Mouse (Mus musculus): ENCODE results near the gene 3110018I06Rik. TPM values are rescaled to one million over a fixed set of nuclear protein-coding genes. Genes with fewer than 3 reads are reported as not detected.

Gene 3110018I06Rik
- polyA plus RNA-seq (2015; fragmentation: Nextera tagmentation; extraction: Ambion mirVana), result not detected in 2 replicates

- 89% methylated on average over 6 of the region's 6 CpGs for WGBS
- H3K27me3 ChIP-seq, result no peaks in the 10 kb centered on the region
- peaks cover 10% of the 10 kb centered on the region; the same call in 1 of the 2 replicates for H3K9me3 ChIP-seq
- no peak within 1 kb of the TSS for H3K4me3 ChIP-seq
- H3K9ac ChIP-seq, result no peak within 1 kb of the TSS
- H3K4me1 ChIP-seq (replicated peaks), result peaks cover 5% of the 10 kb centered on the region; the same call in 1 of the 2 replicates
- no peak within 1 kb of the TSS for H3K4me2 ChIP-seq
- no peak for ATAC-seq (ENCODE audit: low read depth)
- no peaks in the 10 kb centered on the region for H3K36me3 ChIP-seq
- no peak within 1 kb of the TSS for H3K27ac ChIP-seq (replicated peaks)
These were observed at the start of gene 3110018I06Rik for GRCm38 (mm10) chr12:107488371-107488770. 3110018I06Rik (plus strand) TSS chr12:107488632.

DNA sequence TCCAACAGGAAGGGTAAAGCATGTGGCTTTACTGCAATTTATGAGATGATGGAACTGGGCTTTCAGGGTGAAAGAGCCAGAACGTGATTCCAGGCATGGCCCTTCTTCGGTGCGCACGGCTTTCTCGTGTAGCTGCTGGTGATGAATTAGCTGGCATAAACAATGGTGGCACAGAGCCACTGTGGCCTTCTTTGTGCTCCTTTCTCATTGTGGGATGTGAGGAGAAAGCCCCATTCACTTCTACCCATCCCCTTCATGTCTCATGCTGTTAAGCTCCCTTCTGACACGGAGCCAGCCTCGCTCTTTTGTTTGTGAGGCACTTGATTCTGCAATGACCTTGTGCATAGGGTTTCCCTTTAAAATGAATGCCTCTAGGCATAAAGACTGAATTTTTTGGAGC lies 43.8 kb upstream of the 3110018I06Rik start:
- H3K9me3 ChIP-seq, result no peaks in the 10 kb centered on the region
- no peaks in the 10 kb centered on the region for H3K36me3 ChIP-seq
- H3K27me3 ChIP-seq, result no peaks in the 10 kb centered on the region
- no peak overlapping the region for H3K9ac ChIP-seq
- ATAC-seq (ENCODE audit: low read depth), result no peak
- H3K4me2 ChIP-seq, result no peak overlapping the region
- H3K4me1 ChIP-seq (replicated peaks), result peaks cover 5% of the 10 kb centered on the region; the same call in 1 of the 2 replicates
- 25% methylated on average over 7 of the region's 7 CpGs for WGBS
- H3K27ac ChIP-seq (replicated peaks), result no peak overlapping the region
- H3K4me3 ChIP-seq, result no peak overlapping the region

- H3K9me3 ChIP-seq, result no peaks in the 10 kb centered on the region
- peaks cover 6% of the 10 kb centered on the region for H3K4me1 ChIP-seq (replicated peaks)
- no peaks in the 10 kb centered on the region for H3K36me3 ChIP-seq
- no peak for ATAC-seq (ENCODE audit: low read depth)
- no peak overlapping the region for H3K27ac ChIP-seq (replicated peaks)
- H3K9ac ChIP-seq, result no peak overlapping the region
- no peak overlapping the region for H3K4me2 ChIP-seq
- H3K4me3 ChIP-seq, result no peak overlapping the region
- WGBS, result 34% methylated on average over 9 of the region's 9 CpGs
- H3K27me3 ChIP-seq, result no peaks in the 10 kb centered on the region
These were observed 30.6 kb upstream of the 3110018I06Rik start for GRCm38 (mm10) chr12:107457835-107458234.

- Histone ChIP-seq H3K4me2 (no peak overlapping the region), H3K27me3 (no peaks in the 10 kb centered on the region; the same call in 1 of the 2 replicates), H3K4me1 (replicated peaks) (peaks cover 5% of the 10 kb centered on the region; the same call in 1 of the 2 replicates), H3K9me3 (no peaks in the 10 kb centered on the region), H3K36me3 (no peaks in the 10 kb centered on the region), H3K4me3 (no peak overlapping the region), H3K9ac (no peak overlapping the region), H3K27ac (replicated peaks) (no peak overlapping the region)
- ATAC-seq (ENCODE audit: low read depth), result no peak
- 25% methylated on average over 5 of the region's 5 CpGs for WGBS
These were observed 23.7 kb upstream of the 3110018I06Rik start for GRCm38 (mm10) chr12:107464731-107465130.

GRCm38 (mm10) chr12:107476441-107477291 lies 11.8 kb upstream of the 3110018I06Rik start:
- Histone ChIP-seq H3K4me3 (no peak overlapping the region), H3K27ac (replicated peaks) (peak overlapping the region; percentile 42; the same call in 1 of the 2 replicates), H3K9ac (0 out of 2 replicates have a peak overlapping the region, but pooled peaks have one; percentile 41), H3K9me3 (no peaks in the 10 kb centered on the region), H3K4me2 (no peak overlapping the region), H3K27me3 (no peaks in the 10 kb centered on the region), H3K36me3 (no peaks in the 10 kb centered on the region), H3K4me1 (replicated peaks) (peaks cover 20% of the 10 kb centered on the region)
- 18% methylated on average over 12 of the region's 12 CpGs for WGBS
- peak; percentile 47; the same call in 1 of the 2 replicates for ATAC-seq (ENCODE audit: low read depth)

DNA sequence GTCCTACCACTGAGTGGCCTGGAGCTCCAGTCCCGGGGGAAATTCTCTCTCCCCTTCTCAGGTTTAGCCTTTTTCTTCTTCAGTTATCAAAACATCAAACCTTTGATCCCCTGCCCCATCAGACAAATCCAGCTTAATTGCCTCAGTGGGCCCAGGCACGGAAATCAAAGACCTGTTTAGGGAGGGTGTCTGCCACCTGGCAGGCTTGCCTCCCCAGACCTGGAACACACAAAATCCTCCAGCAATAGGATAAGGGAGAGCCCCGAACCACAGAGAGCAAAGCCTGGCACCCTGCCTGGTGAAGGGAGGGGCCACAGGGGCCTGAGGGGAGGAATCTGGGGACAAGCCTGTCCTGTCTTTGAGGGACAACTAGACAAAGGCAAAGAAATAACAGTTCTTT lies 9.1 kb upstream of the 3110018I06Rik start:
- ATAC-seq (ENCODE audit: low read depth), result no peak
- no peak overlapping the region for H3K9ac ChIP-seq
- H3K4me3 ChIP-seq, result no peak overlapping the region
- H3K36me3 ChIP-seq, result no peaks in the 10 kb centered on the region
- no peak overlapping the region for H3K27ac ChIP-seq (replicated peaks)
- 30% methylated on average over 3 of the region's 3 CpGs for WGBS
- no peaks in the 10 kb centered on the region for H3K27me3 ChIP-seq
- no peak overlapping the region for H3K4me2 ChIP-seq
- no peaks in the 10 kb centered on the region for H3K9me3 ChIP-seq
- peaks cover 20% of the 10 kb centered on the region for H3K4me1 ChIP-seq (replicated peaks)

GRCm38 (mm10) chr12:107483031-107483430 lies 5.4 kb upstream of the 3110018I06Rik start:
- 76% methylated on average over 5 of the region's 5 CpGs for WGBS

DNA sequence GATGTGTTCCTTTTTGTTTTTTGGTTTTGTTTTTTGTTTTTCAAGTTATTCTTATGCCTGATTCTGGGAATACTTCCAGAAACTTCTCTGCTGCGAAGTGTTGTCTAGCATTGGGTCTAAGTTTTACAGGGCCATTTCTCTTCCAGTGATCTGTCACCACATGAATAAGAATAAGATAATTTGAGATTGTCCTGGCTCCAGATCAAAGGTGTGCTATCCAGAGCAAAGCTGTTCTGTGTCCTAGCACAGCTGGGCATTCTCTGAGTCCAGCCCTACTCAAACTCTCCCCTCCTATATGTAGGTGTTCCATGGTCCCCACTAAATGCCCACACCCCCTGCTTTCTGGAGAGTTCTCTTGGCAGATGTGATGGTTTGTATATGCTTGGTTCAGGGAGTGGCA lies 2.9 kb downstream of the 3110018I06Rik start:
- Histone ChIP-seq H3K4me3 (no peak overlapping the region), H3K27me3 (no peaks in the 10 kb centered on the region), H3K36me3 (no peaks in the 10 kb centered on the region), H3K9ac (no peak overlapping the region), H3K9me3 (peaks cover 10% of the 10 kb centered on the region; the same call in 1 of the 2 replicates), H3K27ac (replicated peaks) (no peak overlapping the region), H3K4me1 (replicated peaks) (peaks cover 5% of the 10 kb centered on the region; the same call in 1 of the 2 replicates), H3K4me2 (no peak overlapping the region)
- ATAC-seq (ENCODE audit: low read depth), result no peak
- 87% methylated on average over 1 of the region's 1 CpGs for WGBS

More at GRCm38 (mm10) chr12:107483031-107483430, 5.4 kb upstream of the 3110018I06Rik start:
- H3K36me3 ChIP-seq, result no peaks in the 10 kb centered on the region
- H3K27me3 ChIP-seq, result no peaks in the 10 kb centered on the region
- H3K27ac ChIP-seq (replicated peaks), result no peak overlapping the region
- H3K9me3 ChIP-seq, result peaks cover 10% of the 10 kb centered on the region; the same call in 1 of the 2 replicates
- H3K4me2 ChIP-seq, result no peak overlapping the region
- H3K4me3 ChIP-seq, result no peak overlapping the region
- H3K9ac ChIP-seq, result no peak overlapping the region
- ATAC-seq (ENCODE audit: low read depth), result no peak
- 0 out of 2 replicates have a peak, but pooled peaks cover 4% of the 10 kb centered on the region for H3K4me1 ChIP-seq (replicated peaks)

GRCm38 (mm10) chr12:107496924-107497323 lies 8.5 kb downstream of the 3110018I06Rik start:
- Histone ChIP-seq H3K4me3 (no peak overlapping the region), H3K36me3 (no peaks in the 10 kb centered on the region), H3K4me2 (no peak overlapping the region), H3K27ac (replicated peaks) (no peak overlapping the region), H3K9me3 (no peaks in the 10 kb centered on the region), H3K4me1 (replicated peaks) (no peaks in the 10 kb centered on the region), H3K27me3 (no peaks in the 10 kb centered on the region), H3K9ac (no peak overlapping the region)
- no peak for ATAC-seq (ENCODE audit: low read depth)
- 79% methylated on average over 5 of the region's 5 CpGs for WGBS

- 89% methylated on average over 9 of the region's 9 CpGs for WGBS
- no peaks in the 10 kb centered on the region for H3K36me3 ChIP-seq
- no peak overlapping the region for H3K27ac ChIP-seq (replicated peaks)
- H3K4me2 ChIP-seq, result no peak overlapping the region
- no peaks in the 10 kb centered on the region for H3K27me3 ChIP-seq
- H3K9ac ChIP-seq, result no peak overlapping the region
- H3K9me3 ChIP-seq, result no peaks in the 10 kb centered on the region
- 0 out of 2 replicates have a peak, but pooled peaks cover 3% of the 10 kb centered on the region for H3K4me1 ChIP-seq (replicated peaks)
- H3K4me3 ChIP-seq, result no peak overlapping the region
- no peak for ATAC-seq (ENCODE audit: low read depth)
These were observed 21.3 kb downstream of the 3110018I06Rik start for GRCm38 (mm10) chr12:107509661-107510237.

DNA sequence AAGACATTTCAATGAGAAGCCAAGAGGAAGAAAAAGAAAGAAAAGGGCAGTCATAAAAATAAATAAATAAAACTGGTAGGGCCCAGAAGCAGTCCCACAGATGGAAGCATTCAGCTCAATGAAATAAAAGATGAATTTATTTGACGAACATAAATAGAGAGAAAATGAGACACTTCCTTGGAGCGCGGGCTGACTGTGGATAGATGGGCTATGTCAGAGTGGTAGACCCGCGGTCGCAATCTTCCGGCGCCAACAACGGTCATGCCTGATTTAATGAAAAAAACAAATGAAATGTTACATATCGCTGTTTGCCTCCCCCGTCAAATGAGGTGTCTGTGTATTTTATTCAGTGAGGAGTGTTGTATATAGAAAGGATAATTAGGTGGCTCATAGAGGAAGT lies 22.7 kb downstream of the 3110018I06Rik start:
- Histone ChIP-seq H3K27ac (replicated peaks) (no peak overlapping the region), H3K4me3 (no peak overlapping the region), H3K4me2 (no peak overlapping the region), H3K9ac (no peak overlapping the region), H3K36me3 (no peaks in the 10 kb centered on the region), H3K27me3 (no peaks in the 10 kb centered on the region), H3K9me3 (no peaks in the 10 kb centered on the region), H3K4me1 (replicated peaks) (0 out of 2 replicates have a peak, but pooled peaks cover 3% of the 10 kb centered on the region)
- ATAC-seq (ENCODE audit: low read depth), result no peak
- 89% methylated on average over 11 of the region's 11 CpGs for WGBS

All from neural tube, embryonic 13.5 days (tissue).